In genomic region chr8:69399956-69400443, GRCm38 (mm10) we compare ENCODE assay signal across 9 mouse cellular contexts. TPM values are rescaled to one million over a fixed set of nuclear protein-coding genes. Genes with fewer than 3 reads are reported as not detected.
A peak's percentile ranks its signal among the peaks of the same experiment; 100 is the strongest.
DNase-seq lines count a peak whose midpoint lies in the region; ATAC-seq and TF ChIP-seq lines count a peak whose summit lies in the region.
"Had no signal": no experiment of that assay in that cellular context is flagged by ENCODE, and none has a peak within 500 bp of the region (broad histone marks: within the 10 kb centered on the region; RNA-seq: fewer than 3 reads in every experiment).

No protein-coding gene starts in this region.

- WGBS in heart, embryonic 13.5 days, result 63% methylated on average over 4 of the region's 4 CpGs
- WGBS in hindbrain, embryonic 14.5 days, result 77% methylated on average over 4 of the region's 4 CpGs
- WGBS in midbrain, embryonic 11.5 days, result 80% methylated on average over 4 of the region's 4 CpGs
- WGBS in thymus, adult 2 months, result 83% methylated on average over 4 of the region's 4 CpGs

- no peak for TF ChIP-seq POLR2A in cortical plate, adult 2 months (IDR thresholded peaks at IDR 0.05; ENCODE audit: extremely low read depth, insufficient read depth, low read length)
- no peak for TF ChIP-seq POLR2A in thymus, adult 2 months (IDR thresholded peaks at IDR 0.05; ENCODE audit: control insufficient read depth, extremely low read depth, insufficient read depth, low read length, poor library complexity)

- H3K27me3 ChIP-seq in heart, embryonic 13.5 days (replicated peaks), result no peaks in the 10 kb centered on the region
- no peaks in the 10 kb centered on the region for H3K27me3 ChIP-seq in hindbrain, embryonic 14.5 days (ENCODE audit: control insufficient read depth, insufficient read depth, low read length)
- H3K27me3 ChIP-seq in midbrain, embryonic 11.5 days (ENCODE audit: control insufficient read depth, insufficient read depth, low read length), result no peaks in the 10 kb centered on the region
- H3K27me3 ChIP-seq in thymus, adult 2 months (ENCODE audit: control insufficient read depth, insufficient read depth, low read length), result no peaks in the 10 kb centered on the region

- H3K27ac ChIP-seq in heart, embryonic 13.5 days (replicated peaks), result peak overlapping the region; percentile 69; the same call in 1 of the 2 replicates
- H3K27ac ChIP-seq in cortical plate, adult 2 months (ENCODE audit: insufficient read depth, low read length), result no peak overlapping the region; the same call in 1 of the 2 replicates
- H3K27ac ChIP-seq in hindbrain, embryonic 14.5 days, result no peak overlapping the region
- H3K27ac ChIP-seq in midbrain, embryonic 11.5 days (ENCODE audit: low read depth, low read length), result no peak overlapping the region
- no peak overlapping the region for H3K27ac ChIP-seq in thymus, adult 2 months (ENCODE audit: control insufficient read depth, insufficient read depth, low read length)

- 0 out of 2 replicates have a peak, but pooled peaks cover 5% of the 10 kb centered on the region for H3K9me3 ChIP-seq in heart, embryonic 13.5 days
- H3K9me3 ChIP-seq in hindbrain, embryonic 14.5 days (ENCODE audit: control insufficient read depth, low read length), result no peaks in the 10 kb centered on the region
- H3K9me3 ChIP-seq in midbrain, embryonic 11.5 days (ENCODE audit: control insufficient read depth, low read length), result no peaks in the 10 kb centered on the region

- peak overlapping the region; percentile 86 for H3K4me2 ChIP-seq in heart, embryonic 13.5 days
- H3K4me2 ChIP-seq in hindbrain, embryonic 14.5 days (replicated peaks), result peak overlapping the region; percentile 83
- peak overlapping the region; percentile 65 for H3K4me2 ChIP-seq in midbrain, embryonic 11.5 days

- ATAC-seq in heart, embryonic 13.5 days (ENCODE audit: extremely low read depth, insufficient number of reproducible peaks, low FRiP score, low TSS enrichment), result no peak
- ATAC-seq in hindbrain, embryonic 14.5 days (ENCODE audit: low FRiP score), result no peak
- no peak for ATAC-seq in midbrain, embryonic 11.5 days (ENCODE audit: low FRiP score)

- DNase-seq in heart, postnatal 10 days, result no peak
- DNase-seq in hindbrain, embryonic 14.5 days (ENCODE audit: low spot score), result no peak
- DNase-seq in midbrain, embryonic 11.5 days (ENCODE audit: low spot score, missing footprints), result no peak
- DNase-seq in thymus, adult 2 months, result no peak
- DNase-seq in right cerebral cortex, postnatal 36 days (ENCODE audit: low spot score in 2 of 2), result no peak
- DNase-seq in thymus, postnatal 4 days, result no peak

- H3K4me3 ChIP-seq in heart, embryonic 13.5 days, result peak overlapping the region; percentile 71
- H3K4me3 ChIP-seq in cortical plate, adult 2 months (ENCODE audit: insufficient read depth, low read length), result peak overlapping the region; percentile 37; the same call in 1 of the 2 replicates
- peak overlapping the region; percentile 52 for H3K4me3 ChIP-seq in hindbrain, embryonic 14.5 days (replicated peaks; ENCODE audit: low read length)
- peak overlapping the region; percentile 40; the same call in 1 of the 2 replicates for H3K4me3 ChIP-seq in midbrain, embryonic 11.5 days (ENCODE audit: low read depth, low read length)
- no peak overlapping the region for H3K4me3 ChIP-seq in thymus, adult 2 months (ENCODE audit: control insufficient read depth, insufficient read depth, low read length)

- intact Hi-C loops in heart, postnatal 10 days (cut with DNase I), result no loop called here

- H3K36me3 ChIP-seq in heart, embryonic 13.5 days, result no peaks in the 10 kb centered on the region
- H3K36me3 ChIP-seq in hindbrain, embryonic 14.5 days (replicated peaks; ENCODE audit: control insufficient read depth, insufficient read depth), result no peaks in the 10 kb centered on the region
- no peaks in the 10 kb centered on the region for H3K36me3 ChIP-seq in midbrain, embryonic 11.5 days (ENCODE audit: control insufficient read depth, insufficient read depth, low read length)
- H3K36me3 ChIP-seq in thymus, adult 2 months (ENCODE audit: control insufficient read depth, insufficient read depth, low read length), result no peaks in the 10 kb centered on the region

- H3K9ac ChIP-seq in heart, embryonic 13.5 days, result peak overlapping the region; percentile 91
- H3K9ac ChIP-seq in hindbrain, embryonic 14.5 days, result peak overlapping the region; percentile 75
- peak overlapping the region; percentile 70 for H3K9ac ChIP-seq in midbrain, embryonic 11.5 days (ENCODE audit: low read length)

- peaks cover 15% of the 10 kb centered on the region for H3K4me1 ChIP-seq in heart, embryonic 13.5 days
- H3K4me1 ChIP-seq in cortical plate, adult 2 months (ENCODE audit: control insufficient read depth, insufficient read depth, low read length), result peaks cover 3% of the 10 kb centered on the region; the same call in 1 of the 2 replicates
- peaks cover 13% of the 10 kb centered on the region; the same call in 1 of the 2 replicates for H3K4me1 ChIP-seq in hindbrain, embryonic 14.5 days (replicated peaks; ENCODE audit: control insufficient read depth, insufficient read depth, low read length)
- H3K4me1 ChIP-seq in midbrain, embryonic 11.5 days (ENCODE audit: control insufficient read depth, insufficient read depth, low read length), result peaks cover 2% of the 10 kb centered on the region; the same call in 1 of the 2 replicates
- H3K4me1 ChIP-seq in thymus, adult 2 months (replicated peaks; ENCODE audit: control insufficient read depth, insufficient read depth, low read length), result peaks cover 6% of the 10 kb centered on the region; the same call in 1 of the 2 replicates

- TF ChIP-seq CTCF in cortical plate, adult 2 months (IDR thresholded peaks at IDR 0.05; ENCODE audit: extremely low read depth, insufficient read depth, low read length), result no peak
- TF ChIP-seq CTCF in thymus, adult 2 months (IDR thresholded peaks at IDR 0.05; ENCODE audit: borderline replicate concordance, control insufficient read depth, extremely low read depth, insufficient read depth, low read length, poor library complexity), result no peak

RNA-seq across cellular contexts. Expression of gene Gm9495, which starts 53.4 kb away (rescaled TPM):
- not detected in 2 replicates for polyA plus RNA-seq in heart, embryonic 13.5 days (2015; fragmentation: Nextera tagmentation; extraction: Ambion mirVana)
- total RNA-seq in heart, postnatal 10 days (2021), result not detected
- polyA plus RNA-seq in cortical plate, adult 2 months (2012; rRNA removed), result 0.08 and 0.10 TPM in 2 replicates
- not detected in 2 replicates for polyA plus RNA-seq in hindbrain, embryonic 14.5 days (2014; fragmentation: Nextera tagmentation; extraction: Ambion mirVana)
- not detected in 2 replicates for polyA plus RNA-seq in midbrain, embryonic 11.5 days (2014; fragmentation: Nextera tagmentation; extraction: Ambion mirVana)
- not detected in 2 replicates for polyA plus RNA-seq in thymus, adult 2 months (2012; rRNA removed)
- total RNA-seq: MEL had no signal
